Mouse (Mus musculus): Measurements from ENCODE around the gene Fam19a1.

Gene Fam19a1

DNA sequence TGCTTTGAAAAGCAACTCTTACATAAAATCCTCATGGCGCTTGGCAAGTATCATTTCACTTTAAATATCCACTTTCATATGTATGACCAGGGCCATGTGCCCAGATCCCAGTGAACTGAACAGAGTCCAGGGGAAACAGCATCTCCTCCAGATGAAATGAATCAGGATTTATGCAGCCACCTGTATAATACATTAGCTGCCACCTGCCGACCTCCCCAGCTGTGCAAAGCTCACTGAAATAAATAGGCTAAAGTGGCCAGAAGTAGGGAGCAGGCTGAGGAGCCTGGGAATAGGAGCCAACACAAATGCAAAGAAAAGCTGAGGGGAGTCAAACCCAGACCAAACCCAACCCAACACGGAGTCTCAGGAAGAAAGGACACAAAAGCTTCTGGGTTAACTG is 324.9 kb downstream of the Fam19a1 start:
- no peak for DNase-seq (ENCODE audit: low spot score)

DNA sequence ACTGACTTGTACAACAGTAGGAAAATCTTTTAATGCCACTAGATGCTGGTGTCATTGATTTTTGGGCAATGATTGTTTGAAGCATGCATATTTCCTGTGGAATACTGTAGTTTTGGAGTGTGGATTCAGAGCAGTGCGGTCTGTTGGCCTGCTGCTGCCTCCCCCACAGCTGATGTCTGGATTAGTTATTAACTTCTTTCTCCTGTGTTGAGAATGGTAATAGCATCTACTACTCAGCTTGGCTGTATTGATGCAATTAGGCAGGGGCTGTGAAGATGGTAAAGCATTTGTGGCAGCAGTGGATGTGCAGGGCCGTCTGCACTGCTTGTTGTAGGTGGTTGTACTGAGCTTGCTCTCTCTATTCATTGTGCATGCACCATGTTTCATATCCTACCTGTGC is 326.5 kb downstream of the Fam19a1 start:
- DNase-seq (ENCODE audit: low spot score), result no peak

DNA sequence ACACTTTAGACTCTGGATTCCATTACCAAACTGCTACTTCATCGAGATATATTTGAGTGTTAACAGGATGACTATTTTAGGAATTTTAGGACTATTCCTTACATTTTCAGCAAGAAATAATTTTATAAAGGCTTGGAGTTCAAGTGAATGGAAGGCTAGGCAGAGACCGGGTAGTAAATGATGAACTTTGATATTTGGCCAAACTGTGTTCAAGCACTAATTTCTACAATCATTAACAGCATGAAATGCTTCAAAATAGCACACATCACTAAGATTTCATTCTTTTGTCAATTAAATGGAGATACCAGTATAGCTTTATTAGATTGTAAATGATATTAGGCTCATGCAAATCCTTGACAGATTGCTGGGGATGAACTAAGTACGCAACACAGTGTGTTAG is 329.0 kb downstream of the Fam19a1 start:
- DNase-seq (ENCODE audit: low spot score), result no peak

DNA sequence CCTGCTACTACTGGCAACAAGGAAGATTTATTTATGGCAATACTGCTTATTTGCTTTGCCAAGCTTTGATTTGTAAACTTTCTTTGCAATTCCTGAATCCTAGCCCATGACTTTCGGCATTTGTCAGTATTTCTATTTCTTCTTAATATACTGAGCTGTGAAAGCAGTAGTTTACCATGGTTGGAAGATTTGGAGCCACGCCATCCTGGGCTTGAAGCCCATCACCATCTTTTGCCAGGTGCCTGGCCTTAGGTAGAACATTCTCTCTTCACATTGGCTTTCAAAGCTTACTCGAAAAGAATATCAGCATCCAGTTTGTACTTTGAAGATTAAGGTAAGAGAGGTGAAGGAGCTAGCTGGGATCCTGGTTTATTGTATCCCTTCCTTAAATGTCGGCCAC is 334.5 kb downstream of the Fam19a1 start:
- DNase-seq (ENCODE audit: low spot score), result no peak

DNA sequence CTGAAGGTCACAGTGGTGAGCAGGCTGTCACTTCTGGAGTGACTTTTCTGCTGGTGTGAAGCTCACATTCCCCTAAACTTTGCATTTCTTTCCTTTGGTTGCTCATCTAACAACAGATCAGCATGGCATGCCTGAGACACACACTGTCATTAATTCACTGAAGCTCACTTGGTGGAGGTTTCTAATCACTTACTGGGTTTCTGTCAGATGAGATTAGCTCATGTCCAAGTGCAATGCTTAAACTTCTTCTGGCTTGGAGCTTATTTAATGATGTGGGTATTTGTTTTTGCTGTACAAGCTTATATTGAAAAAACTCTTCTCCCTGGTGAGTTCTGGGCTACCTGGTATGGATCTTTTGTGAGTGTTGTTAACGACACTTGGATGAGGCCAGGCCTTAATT is 343.3 kb downstream of the Fam19a1 start:
- DNase-seq (ENCODE audit: low spot score), result no peak

DNA sequence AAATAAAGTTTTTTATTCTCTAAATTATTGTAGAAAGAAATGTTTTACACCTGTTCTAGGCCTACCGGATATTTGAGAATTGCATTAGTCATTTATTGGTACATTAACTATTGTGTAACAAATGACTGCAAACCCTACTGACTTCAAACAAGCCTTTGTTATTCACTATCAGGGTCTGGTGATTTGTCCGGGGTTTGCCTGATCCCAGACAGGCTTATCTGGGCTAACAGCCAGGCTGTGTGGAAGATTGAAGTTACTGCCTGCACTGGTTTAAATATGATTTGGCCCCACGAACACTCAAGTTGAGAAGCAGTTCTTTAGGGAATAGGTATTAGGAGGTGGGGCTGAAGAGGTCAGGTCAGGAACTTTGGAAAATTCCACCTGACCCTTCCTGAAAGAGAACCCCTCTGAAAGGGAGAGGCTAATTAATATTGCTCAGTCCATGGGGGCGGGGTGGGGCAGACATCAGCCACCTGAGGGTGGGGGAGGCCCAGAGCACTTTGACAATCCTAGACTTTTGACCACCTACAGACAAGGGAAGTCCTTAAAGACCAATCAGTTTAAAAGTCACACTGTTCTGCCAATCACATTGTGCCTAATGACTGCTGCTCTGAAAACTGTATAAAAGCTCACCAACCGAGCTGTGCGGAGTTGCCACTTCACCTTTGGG is 344.8 kb downstream of the Fam19a1 start:
- no peak for DNase-seq (ENCODE audit: low spot score)

DNA sequence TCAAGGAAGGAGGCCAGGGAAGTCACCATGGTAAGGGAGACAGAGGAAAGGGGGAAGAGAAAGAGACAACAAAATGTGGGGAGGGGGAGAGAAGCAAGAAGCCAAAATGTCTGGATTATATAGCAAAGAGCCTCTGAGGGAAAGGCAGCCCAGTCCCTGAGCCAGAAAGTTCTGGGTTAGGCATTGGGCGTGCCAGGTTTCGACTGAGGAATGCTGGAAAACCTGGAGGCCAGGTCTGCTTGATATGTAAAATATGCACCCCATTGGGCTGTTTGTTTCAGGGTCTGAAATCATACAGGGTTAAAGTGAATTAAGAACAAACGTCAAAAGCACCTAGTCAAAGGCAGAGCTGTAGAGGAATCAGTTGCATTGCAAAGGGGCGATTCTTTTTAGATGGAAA is 346.1 kb downstream of the Fam19a1 start:
- DNase-seq (ENCODE audit: low spot score), result no peak

DNA sequence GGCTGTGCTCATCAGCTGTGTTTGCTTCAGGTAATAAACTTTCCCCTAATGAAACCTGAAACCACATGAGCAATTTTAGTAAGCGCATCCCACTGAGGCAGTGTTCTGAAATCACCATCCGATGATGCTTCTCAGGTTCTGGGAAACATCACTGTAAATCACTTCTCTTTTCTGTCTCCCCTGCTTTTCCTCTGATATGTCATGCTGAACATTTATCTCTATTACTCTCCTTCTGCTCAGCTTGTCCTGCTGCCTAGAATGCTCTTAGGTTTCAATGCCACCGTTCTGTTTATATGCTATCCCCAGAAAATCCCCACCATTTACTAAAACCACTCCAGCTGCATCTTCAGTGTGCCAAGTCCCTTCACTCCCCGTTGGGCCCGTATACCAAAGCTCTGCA is 386.5 kb downstream of the Fam19a1 start:
- DNase-seq (ENCODE audit: low spot score), result no peak

DNA sequence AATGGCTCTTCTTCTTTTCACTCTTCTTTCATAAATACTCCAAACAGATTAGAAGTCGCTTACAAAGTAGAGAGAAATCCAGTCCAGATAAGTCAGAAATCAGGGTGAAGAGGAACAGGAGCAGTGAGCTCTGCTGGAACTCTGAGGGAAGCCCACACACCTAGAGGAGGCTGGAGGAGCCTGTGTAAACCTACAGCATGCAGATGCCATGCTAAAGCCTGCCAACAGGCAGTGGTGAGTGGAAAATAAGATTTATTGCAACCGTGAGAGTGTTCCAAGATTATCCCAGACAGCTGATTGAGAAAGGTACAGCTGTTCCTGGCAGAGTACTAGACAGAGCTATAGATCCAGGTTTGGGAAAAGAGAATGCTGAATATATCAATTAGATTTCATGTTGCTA is 428.6 kb downstream of the Fam19a1 start:
- no peak for DNase-seq (ENCODE audit: low spot score)

DNA sequence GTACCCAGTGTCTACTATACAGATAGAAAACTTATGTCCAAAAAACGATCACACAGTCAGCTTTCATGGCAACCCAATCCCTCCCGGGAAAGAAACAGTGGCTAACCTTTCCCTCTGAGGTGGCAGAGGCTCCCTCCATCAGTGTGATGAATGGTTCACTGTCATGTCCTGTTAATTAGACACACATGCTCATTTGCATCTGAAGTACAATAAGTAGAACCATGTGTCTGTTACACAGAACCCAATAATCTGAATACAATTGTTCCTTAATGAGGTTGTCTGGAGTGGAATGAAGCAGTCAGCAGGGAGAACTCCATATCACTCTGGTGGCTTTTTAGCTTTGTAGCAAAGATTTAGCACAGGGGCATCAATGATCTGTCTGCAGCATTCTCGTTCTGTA is 431.9 kb downstream of the Fam19a1 start:
- no peak for DNase-seq (ENCODE audit: low spot score)

DNA sequence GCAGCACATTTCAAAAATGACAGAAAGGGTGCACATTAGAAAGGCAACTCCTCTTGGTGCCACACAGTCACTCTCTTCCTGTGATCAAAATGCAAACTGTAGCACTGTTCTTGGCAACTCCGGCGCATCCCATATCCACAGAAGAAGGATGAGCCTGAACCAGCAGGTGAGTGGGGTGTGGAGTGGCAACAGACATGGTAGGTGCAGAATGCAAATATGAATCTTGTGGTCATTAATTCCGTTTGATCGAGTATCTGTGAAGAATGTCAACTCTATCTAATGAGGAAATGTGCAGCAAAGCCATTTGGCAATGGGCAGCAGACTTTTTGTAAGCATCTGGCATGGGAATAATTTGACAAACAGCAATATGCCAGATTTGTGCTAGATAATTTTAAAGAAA is 437.5 kb downstream of the Fam19a1 start:
- DNase-seq (ENCODE audit: low spot score), result no peak

DNA sequence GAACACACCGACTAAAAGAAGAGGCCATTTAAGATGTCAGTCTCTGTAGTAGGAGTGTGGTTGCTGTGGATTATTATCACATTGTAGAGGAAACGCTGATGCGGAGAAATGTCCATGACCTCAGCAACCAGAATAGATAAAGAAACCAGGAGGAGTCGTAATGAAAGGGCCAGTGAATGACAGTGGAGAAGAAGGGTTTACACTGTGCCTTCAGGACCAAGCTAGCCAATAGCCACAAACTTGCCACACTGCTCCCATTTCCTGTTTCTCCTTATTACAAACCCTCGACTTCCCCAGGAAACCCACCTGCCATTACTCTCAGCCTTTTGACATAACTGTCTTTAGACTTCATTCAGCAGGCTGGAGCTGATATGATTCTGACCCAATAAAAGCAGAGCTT is 465.7 kb downstream of the Fam19a1 start:
- DNase-seq (ENCODE audit: low spot score), result no peak

DNA sequence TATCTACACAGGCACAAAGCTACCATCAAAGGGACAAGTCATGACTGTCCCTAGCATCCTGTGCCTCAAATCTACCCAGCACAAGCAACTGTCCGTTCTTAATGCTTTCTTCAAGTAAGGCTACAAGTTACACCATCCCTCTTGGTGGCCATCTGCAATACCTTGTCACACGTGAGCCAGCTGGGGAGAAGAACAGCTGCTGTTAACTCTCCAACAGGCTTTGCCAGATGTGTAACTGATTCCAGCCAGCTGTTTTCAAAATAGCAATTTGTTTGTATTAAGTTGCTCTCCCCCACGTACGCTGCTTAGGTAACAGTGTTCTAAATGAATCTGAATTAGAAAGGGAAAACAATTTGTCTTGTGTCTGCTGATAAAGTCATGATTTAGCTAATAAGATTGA is 467.8 kb downstream of the Fam19a1 start:
- no peak for DNase-seq (ENCODE audit: low spot score)

DNA sequence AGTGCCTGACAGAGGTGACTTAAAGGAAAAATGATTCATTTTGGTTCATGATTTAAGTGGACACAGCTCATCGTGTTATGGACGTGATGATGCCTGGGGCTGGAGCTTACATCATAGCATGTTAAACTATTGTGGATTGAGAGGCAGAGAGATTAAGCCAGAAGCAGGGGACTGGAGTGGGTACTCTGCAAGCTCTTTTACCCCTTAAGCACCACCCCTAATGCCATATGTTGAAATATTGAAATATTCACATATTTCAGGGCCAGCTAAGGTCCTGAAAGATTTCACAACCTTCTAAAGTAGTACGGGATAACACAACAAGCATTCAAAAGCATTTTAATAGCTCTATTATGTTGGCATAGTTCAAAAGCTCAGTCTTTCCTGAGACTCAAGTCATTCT is 468.2 kb downstream of the Fam19a1 start:
- DNase-seq (ENCODE audit: low spot score), result no peak

DNA sequence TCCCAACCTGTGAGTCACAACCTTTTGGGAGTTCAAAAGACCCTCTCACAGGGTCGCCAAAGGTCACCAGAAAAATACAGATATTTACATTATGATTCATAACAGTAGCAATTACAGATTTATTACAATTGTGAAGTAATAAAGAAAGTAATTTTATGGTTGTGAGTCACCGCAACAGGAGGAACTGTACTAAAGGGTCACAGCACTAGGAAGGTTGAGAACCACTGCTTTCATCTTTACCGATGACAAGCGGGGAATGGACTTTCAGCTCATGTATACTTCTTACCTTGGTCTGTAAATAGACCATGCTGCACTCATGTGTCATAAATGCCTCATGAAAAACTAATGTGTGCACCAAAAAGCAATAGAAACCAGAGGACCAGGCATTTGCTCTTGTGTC is 474.5 kb downstream of the Fam19a1 start:
- DNase-seq (ENCODE audit: low spot score), result no peak

DNA sequence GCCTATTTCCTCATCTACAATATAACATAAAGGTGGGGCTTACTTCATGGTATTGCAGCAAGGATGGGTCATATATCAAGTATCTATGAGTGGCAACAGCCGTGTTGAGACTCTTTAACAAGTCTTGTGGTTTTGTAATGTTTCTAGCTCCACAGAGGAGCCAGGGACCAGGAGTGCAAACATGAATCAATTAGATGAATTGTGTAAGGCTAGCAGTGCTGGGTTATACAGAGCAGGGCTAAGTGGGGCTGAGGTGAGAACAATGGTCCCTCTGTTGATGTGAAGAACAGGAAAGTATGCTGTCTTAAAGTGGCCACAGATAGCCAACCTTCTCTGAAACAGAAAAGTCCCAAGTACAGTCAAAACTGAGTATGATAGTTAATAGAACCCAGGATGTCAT is 480.1 kb downstream of the Fam19a1 start:
- no peak for DNase-seq (ENCODE audit: low spot score)

DNA sequence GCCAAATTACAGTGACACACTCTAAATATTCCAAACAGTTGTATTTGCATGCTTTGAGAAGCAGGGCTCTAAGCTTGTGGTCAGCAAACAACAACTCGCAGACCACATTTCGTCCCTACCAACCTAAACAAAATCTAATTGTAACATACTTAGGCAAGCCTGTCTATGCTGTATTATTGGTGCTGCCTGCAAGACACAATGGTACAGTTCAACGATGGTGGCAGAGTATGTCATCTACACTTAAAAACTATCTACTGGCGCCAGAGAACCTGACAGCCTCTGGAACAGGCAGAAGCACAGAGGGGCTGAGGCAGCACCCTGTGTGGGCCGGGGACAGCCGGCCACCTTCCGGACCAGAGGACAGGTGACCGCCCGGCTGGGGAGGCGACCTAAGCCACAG is 482.2 kb downstream of the Fam19a1 start:
- DNase-seq (ENCODE audit: low spot score), result no peak

DNA sequence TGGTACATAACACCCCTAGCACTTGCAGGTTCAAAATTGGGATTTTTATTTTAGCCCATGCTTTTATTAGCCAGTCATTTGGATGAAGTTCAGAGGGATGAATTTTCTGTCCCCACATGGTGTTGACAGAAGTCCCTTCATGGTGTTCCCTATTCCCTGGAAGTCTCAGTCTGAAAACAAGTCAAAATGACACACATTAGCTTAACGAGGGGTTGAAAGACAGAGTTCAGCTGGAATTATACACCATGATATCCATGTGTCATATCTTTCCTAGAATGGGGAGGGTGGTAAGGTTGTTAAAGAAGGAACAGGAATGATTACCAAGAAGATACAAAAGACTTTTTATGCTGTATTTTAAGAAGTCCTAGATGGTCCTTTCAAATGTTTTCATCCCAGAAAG is 511.2 kb downstream of the Fam19a1 start:
- DNase-seq (ENCODE audit: low spot score), result no peak

DNA sequence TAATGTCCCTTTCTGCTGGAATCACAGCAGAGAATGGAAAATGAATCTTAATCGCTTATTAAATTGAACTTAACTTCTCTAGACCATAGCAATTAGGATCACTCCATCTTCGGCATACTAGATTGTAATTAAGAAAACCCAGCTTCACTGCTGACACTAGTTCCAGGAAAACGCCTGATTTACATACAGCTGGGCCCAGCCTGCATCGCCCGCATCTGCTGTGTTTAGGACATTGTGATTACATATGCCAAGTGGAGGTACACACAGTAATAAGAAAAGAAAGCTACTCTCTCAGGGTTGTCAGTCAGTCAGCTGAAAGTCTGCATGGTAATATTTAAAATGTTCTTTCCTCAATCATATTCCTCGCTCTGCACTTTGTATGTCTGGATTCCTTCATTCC is 518.6 kb downstream of the Fam19a1 start:
- no peak for DNase-seq (ENCODE audit: low spot score)

DNA sequence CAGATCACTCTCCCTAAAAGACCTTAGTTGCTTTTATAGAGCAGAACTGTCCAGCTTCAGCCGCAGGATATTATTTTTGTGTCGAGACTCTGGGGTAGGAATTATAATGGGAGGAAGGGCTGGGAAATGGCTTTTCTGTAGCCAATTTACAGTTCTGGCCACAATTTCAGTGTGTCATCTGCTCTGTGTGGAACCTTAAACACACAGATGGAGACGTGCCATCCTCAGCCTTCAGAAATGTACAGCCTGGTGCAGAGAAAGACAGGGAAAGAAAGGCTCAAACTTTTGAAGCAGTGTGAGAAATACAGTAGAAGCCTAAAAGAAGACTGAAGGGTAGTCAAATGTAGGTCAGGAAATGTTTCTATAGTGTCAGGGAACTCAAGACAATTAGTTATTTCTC is 519.3 kb downstream of the Fam19a1 start:
- no peak for DNase-seq (ENCODE audit: low spot score)

DNA sequence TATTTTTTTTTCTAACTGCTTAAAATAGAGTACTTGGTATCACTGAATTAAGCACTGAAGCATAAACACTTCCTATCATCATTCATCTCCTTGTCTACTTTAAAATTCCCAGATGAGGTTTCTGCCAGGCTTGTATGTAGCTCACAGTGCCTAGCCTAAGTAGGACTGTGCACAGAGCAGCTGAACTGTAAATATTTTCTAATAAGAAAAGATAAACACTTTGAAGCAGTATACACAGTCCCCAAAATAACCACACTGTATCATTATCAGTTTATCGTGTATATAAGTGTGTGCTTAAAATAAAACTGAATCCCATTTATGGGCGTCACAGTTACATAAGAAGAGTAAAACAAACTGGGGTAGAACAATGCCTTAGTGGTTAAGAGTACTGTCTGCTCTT is 522.7 kb downstream of the Fam19a1 start:
- no peak for DNase-seq (ENCODE audit: low spot score)

DNA sequence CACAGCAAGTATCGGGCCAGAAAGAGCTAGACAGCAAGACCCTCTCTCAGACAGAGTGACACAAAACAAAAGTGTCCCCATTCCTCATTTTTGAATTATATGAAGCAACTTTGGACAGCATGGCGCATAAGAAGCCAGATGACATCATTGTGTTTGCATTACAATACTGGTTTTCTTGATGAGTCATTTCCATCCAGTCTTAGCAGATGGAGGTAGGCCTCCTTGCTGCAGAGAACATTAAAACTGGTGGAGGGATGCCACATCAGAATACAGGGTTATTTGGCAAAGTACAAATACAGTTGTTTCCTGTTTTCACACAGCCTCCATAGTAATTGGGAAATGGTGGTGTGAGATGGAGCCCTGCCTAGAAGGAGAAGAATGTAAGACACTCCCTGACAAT is 535.8 kb downstream of the Fam19a1 start:
- DNase-seq (ENCODE audit: low spot score), result no peak

DNA sequence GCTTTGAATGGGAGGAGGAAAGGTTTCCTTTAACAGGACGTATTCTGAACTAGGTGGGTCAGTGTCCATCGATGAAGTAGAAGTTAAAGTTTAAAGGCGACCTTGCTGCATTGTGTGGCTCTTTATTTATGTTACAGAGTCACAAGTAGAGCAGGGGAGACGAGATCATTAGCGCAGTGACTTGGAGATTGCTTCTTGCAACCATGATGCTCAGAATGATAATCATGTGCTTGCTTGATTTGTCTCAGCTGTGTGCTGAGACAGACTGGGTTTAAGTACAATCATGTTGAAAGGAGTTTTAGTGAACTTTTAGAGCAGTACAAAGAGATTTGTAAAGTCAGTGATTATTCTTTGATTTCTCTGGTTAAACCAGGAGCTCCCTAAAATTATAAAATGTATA is 536.3 kb downstream of the Fam19a1 start:
- DNase-seq (ENCODE audit: low spot score), result no peak

DNA sequence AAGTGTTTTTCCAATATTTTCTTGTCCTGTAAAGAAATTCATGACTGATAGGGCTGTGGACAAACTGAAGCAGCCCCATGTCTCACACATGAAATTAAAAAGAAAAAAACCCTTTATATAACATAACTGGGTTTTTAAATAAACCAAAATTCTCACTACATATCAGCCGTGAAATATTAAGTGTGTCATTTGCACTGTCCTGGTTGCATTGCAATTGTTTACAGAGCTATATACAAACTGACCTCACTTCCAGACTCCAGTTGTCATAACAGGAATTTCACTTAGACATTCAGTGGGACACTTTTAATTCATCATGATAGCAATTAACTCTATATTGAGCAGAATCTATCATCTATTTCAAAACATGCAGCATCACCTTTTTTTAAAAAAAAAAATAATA is 553.4 kb downstream of the Fam19a1 start:
- DNase-seq (ENCODE audit: low spot score), result no peak

DNA sequence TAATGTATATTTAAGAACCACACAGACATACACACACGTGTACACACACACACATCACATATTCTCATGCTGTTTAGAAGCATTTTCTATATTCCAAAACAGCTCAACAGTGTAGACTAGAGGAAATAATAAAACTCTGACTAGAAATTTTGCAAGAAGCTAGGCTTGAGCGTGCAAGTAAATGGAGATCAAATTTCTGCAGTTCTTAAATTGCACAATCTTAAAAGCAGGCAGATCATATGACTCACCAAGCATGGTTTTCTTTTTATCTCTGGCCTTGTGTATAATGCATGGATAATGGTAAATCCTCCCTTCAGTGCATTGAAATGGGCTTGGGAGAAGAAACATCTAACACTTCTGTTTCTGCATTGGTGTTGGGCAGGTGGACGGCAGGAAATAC is 564.9 kb downstream of the Fam19a1 start:
- DNase-seq (ENCODE audit: low spot score), result no peak
